Mouse (Mus musculus): Measurements from ENCODE around the gene Lbh. TPM values are rescaled to one million over a fixed set of nuclear protein-coding genes. Genes with fewer than 3 reads are reported as not detected.

The Lbh gene
- 35.9 and 57.2 TPM in 2 replicates for polyA plus RNA-seq (2012; ENCODE audit: low replicate concordance)

DNA sequence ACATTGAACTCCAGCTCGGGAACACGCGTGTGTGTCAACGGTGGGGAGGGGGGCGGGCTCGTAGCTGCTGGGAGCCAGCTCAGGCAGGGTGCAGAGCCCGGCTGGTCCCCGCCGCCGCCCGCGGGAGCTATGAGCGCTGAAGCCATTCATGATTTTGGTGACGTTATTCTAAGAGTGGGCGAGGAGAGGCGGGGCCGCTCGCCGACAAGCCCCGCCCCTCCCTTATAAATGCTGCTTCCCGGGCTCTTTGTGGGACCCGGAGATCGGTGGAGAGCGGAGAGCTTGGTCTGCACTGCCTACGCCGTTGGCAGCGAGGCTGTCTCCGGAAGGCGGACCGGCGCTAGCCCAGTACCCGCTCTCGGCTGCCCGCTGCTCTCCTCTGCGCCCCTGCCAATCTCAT is at the start of gene Lbh:
Lbh (plus strand) TSS at position 253 of the 400 bp plus-strand sequence.

Other genes starting within 250 kb of the Lbh start
- 8.2 and 15.9 TPM in 2 replicates for gene Ypel5, start 81.9 kb upstream of the Lbh start, polyA plus RNA-seq (2012; ENCODE audit: low replicate concordance)
- 0.65 and 1.7 TPM in 2 replicates for gene Lclat1, start 189.7 kb downstream of the Lbh start, polyA plus RNA-seq (2012; ENCODE audit: low replicate concordance)